Mouse (Mus musculus) olfactory bulb, adult 2 months (tissue): ENCODE measurements around the gene Mast1. TPM values are rescaled to one million over a fixed set of nuclear protein-coding genes. Genes with fewer than 3 reads are reported as not detected.
A peak's percentile ranks its signal among the peaks of the same experiment; 100 is the strongest.

ENCODE experiments used
- H3K27ac ChIP-seq: fragments of 200-500 bp; 2 replicates; pipeline ENCODE4 v1.5.1; 2012; ENCODE audit warnings: low read depth, low read length; ENCODE audit not compliant: insufficient read depth
- H3K4me1 ChIP-seq: fragments of 200-500 bp; 2 replicates; pipeline ENCODE4 v1.6.1; 2012; ENCODE audit warnings: low read length; ENCODE audit not compliant: control insufficient read depth, insufficient read depth
- H3K4me3 ChIP-seq: fragments of 200-500 bp; 2 replicates; pipeline ENCODE4 v1.5.1; 2012; ENCODE audit warnings: mild to moderate bottlenecking, low read depth, low read length, moderate library complexity; ENCODE audit not compliant: insufficient read depth
- CTCF ChIP-seq: fragments of 200-500 bp; IDR thresholded peaks from 2 replicates; pipeline ENCODE4 v1.5.1; 2012; ENCODE audit warnings: low read depth, mild to moderate bottlenecking, low read length, moderate library complexity; ENCODE audit not compliant: insufficient read depth
- POLR2A ChIP-seq: fragments of 200-500 bp; IDR thresholded peaks from 2 replicates; pipeline ENCODE4 v1.6.1; 2012; ENCODE audit warnings: mild to moderate bottlenecking, low read depth, low read length, moderate library complexity; ENCODE audit not compliant: insufficient read depth
- WGBS: fragments of 180-500 bp; shearing (Covaris S2); methylation state at CpG from one replicate; pipeline ENCODE4 v1.1.7; 2018; 5-methylcytosine and 5-hydroxymethylcytosine counted together
- polyA plus RNA-seq: library from polyadenylated mRNA; stranded (reverse); fragments of >200 nt; gene quantifications from 2 replicates; pipeline ENCODE4 v1.2.4, GENCODE M21; 2012; ENCODE audit warnings: low replicate concordance; ENCODE audit not compliant: missing spikeins, insufficient read depth, insufficient read length

The Mast1 gene
- polyA plus RNA-seq, 1 experiment, result not detected

DNA sequence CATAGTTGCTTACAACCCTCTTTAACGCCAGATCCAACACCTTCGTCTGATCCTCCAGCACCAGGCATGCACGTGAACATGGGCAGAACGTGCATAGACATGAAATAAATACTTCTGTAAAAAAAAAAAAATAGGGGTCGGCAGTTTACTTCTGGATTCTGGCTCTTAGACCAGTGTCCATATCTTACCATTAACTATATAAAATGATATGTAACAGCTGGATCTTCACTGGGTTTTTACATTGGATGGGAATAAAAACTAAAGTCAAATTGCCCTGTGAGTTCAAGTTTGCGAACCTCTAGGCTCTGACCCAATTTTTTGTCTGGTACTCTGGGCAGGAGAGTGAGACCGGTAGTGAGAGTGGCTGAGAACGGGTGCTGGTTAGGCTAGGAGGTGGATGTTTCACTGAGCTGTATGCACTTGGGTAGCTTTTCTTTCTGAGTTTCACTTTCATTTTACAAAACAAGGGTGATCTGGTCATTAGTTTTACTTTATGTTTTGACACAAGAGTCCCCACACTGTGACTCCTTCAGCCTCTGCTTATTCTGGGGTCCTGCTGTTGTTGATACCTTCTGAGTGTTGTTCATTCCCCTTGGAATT is 37.5 kb upstream of the Mast1 start:
- TF ChIP-seq CTCF (no peak), POLR2A (no peak)
- H3K27ac ChIP-seq, result no peak overlapping the region
- H3K4me1 ChIP-seq, result peaks cover 22% of the 10 kb centered on the region
- no peak overlapping the region for H3K4me3 ChIP-seq
- WGBS, result 74% methylated on average over 8 of the region's 8 CpGs

DNA sequence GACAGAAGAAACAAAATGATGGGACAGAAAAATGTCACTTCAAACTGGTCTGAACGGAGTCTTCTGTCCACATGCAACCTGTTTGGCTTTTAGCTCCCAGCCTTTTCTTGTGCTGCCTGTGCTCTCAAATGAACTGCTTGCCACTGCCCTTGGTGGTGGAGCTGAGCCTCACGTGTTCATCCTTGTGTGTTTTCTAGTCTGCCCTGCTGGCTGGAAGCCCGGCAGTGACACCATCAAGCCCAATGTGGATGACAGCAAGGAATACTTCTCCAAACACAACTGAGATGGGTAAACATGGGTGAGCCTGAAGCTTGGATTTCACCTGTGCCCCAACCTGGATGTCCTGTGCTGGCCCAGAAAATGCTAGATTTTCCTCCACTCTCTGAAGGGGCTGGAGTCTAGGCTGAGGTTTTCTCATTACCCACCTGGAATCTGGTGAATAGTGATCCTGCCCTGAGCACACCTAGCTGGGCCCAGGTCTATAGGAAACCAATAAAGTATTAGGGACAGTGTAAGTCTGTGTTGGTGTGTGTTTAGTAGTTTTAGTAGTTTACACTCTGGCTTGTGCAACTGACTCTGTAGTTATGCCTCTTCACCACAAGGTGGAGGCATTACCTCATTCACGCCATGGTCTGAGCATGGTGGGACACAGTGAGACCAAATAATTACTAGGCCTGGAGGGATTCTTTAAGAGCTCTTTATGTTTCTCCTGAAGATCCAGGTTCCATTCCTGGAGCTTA is 36.8 kb upstream of the Mast1 start:
- 39% methylated on average over 4 of the region's 4 CpGs for WGBS
- no peak overlapping the region for H3K4me3 ChIP-seq
- no peak overlapping the region for H3K27ac ChIP-seq
- TF ChIP-seq POLR2A, result no peak
- TF ChIP-seq CTCF, result no peak
- H3K4me1 ChIP-seq, result peaks cover 19% of the 10 kb centered on the region

DNA sequence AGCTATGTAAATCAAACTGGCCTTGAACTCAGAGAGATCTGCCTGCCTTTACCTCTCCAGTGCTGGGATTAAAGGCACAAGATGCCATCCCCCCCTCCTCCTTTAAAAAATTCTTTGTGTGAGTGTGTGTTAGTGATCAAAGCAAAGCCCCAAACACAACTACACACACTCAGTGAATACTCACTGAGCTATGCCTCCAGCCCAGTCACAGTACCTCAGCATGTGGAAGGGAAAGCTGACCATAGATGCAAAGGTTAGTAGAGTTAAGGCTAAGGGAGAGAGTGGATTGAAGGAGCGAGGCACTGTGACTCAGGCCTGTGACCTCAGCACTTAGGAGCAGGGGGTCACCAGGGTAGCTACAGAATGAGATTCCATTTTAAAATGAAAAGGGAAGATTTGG is 35.9 kb upstream of the Mast1 start:
- H3K4me1 ChIP-seq, result peaks cover 17% of the 10 kb centered on the region

DNA sequence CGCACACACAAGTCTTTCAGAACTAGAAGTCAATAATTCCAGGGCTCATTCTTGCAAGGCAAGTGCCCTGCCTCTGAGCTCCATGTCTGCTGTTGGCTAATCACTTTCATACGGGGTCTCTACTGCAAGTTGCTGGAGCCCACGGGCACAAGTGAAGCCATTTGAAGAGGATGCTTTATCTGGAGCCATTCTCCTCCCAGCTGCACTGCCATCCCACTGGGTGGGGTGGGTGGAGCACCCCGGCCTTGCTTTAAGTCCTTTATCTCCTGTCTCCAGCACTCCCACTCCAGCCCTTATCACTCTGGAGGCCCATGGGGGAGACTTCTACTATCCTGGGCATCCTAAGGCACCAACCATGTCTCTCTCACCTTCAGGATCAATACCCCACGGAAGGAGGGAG is 33.8 kb upstream of the Mast1 start:
- TF ChIP-seq CTCF (no peak), POLR2A (no peak)
- Histone ChIP-seq H3K4me3 (no peak overlapping the region), H3K4me1 (peaks cover 10% of the 10 kb centered on the region), H3K27ac (no peak overlapping the region)
- WGBS, result 32% methylated on average over 5 of the region's 5 CpGs

More for the DNA sequence above, 35.9 kb upstream of the Mast1 start:
- H3K27ac ChIP-seq, result no peak overlapping the region
- WGBS, result 94% methylated on average over 1 of the region's 1 CpGs
- TF ChIP-seq CTCF, result no peak
- TF ChIP-seq POLR2A, result no peak
- no peak overlapping the region for H3K4me3 ChIP-seq

DNA sequence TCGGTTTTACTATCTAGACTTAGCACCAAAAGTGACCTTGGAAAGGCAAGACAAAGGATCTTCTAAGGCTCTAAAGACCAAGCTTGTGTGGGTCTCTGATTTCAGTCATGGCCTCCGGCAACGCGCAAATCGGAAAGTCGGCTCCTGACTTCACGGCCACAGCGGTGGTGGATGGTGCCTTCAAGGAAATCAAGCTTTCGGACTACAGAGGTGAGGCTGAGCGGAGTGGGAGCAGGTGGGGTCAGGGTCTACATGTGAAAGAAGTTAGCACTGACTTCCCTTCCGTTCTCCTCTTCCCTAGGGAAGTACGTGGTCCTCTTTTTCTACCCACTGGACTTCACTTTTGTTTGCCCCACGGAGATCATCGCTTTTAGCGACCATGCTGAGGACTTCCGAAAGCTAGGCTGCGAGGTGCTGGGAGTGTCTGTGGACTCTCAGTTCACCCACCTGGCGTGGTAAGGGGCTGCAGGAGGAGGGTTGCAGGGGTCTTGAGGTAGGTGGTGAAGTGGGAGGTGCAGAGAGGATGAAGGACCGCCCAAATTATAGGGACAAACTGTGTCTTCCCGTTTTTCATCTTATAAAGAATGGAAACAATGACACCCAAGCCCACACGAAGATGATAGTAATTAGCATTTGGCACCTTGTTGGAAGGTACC is 33.1 kb upstream of the Mast1 start:
- under 1% methylated on average over 21 of the region's 21 CpGs for WGBS
- H3K4me1 ChIP-seq, result peaks cover 11% of the 10 kb centered on the region
- H3K27ac ChIP-seq, result peak overlapping the region; percentile 71
- peak overlapping the region; percentile 63 for H3K4me3 ChIP-seq
- TF ChIP-seq POLR2A (no peak), CTCF (no peak)

DNA sequence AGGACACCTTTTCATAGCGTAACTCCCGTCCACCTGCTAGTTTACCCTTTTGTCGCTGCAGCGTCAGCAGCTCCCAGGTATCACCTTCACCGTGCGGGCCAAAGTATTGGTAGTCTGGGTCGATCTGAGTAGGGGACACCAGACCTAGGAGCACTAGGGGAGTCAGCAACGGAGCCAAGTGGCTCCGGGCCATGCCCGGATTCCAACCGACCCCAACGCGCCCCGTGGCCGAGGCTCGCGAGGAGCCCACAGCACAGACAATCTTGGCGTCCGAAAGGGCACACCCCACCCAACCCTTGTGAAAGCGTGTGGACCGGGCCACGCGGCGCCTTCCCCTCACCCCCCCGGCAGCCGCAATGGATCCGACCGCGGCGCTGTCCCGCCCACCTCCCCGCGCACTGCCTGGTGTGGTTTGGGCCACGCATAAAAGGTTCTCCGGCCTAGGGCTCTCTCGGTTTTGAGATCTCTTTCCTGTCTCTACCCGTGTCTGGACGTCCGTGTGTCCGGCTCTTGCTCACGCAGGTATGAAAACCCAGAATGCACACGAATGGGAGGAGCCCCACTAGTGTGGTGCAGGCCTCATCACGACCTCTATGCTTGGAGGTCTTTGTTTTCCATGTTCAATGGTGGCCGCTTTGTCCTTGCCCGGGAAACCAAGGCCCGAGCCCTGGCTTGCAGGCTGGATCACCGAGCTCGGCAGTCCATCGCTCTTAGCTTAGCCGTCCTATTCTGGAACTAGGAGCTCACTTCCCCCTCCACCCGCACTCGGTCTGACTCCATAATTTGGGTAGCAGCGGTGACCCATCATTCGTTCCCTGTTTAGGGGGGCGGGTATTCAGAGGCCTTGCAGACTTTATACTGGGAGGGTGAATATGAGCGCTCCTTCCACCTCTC is 32.3 kb upstream of the Mast1 start, which contains the start of the genes Gm49661, Prdx2 and Rnaseh2a:
Gm49661 (minus strand) TSS at position 193 of the 894 bp plus-strand sequence.
Prdx2 (plus strand) TSS at position 347 of the 894 bp plus-strand sequence.
Rnaseh2a (minus strand) TSS at position 527 of the 894 bp plus-strand sequence.
- H3K4me1 ChIP-seq, result peaks cover 14% of the 10 kb centered on the region
- H3K4me3 ChIP-seq, result peak within 1 kb of the TSS; percentile 63
- H3K27ac ChIP-seq, result peak within 1 kb of the TSS; percentile 80
- under 1% methylated on average over 56 of the region's 56 CpGs for WGBS
- TF ChIP-seq POLR2A, result peak; percentile 87
- TF ChIP-seq CTCF, result no peak

DNA sequence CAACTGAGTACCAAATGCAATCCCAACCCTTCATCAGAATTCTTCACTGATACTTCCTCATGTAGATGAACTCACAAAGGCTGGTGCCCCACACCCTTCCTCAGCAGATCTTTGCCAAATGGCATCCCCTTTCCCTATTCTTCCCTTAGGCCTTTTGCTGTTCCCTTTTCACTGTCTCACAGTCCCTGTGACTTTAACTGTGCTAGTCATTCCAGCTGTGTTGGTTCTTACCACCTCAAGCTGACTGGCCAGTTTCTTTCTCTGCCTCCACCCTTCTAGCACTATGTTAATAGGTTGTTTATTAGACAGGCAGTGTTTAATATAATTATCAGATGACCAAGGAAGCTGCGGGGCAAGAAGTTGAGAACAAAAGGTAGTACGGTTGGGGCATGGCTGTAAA is 31.5 kb upstream of the Mast1 start:
- Histone ChIP-seq H3K4me3 (peak overlapping the region; percentile 63; the same call in 1 of the 2 replicates), H3K4me1 (peaks cover 14% of the 10 kb centered on the region), H3K27ac (no peak overlapping the region)
- 6% methylated on average over 2 of the region's 2 CpGs for WGBS
- no peak for TF ChIP-seq CTCF
- no peak for TF ChIP-seq POLR2A
